Mouse (Mus musculus) CH12.LX (cell line): ENCODE data around the gene Mogat1.

Source experiments
- CTCF ChIP-seq, 2 experiments: IDR thresholded peaks in 1 of 2; conservative IDR thresholded peaks in 1 of 2; 2 replicates each; pipeline ENCODE4 v1.5.1; 2011 to 2012; ENCODE audit warnings: low read depth in 2 of 2, low read length in 2 of 2, improper control_type of control experiment in 1 of 2, inconsistent platforms in 1 of 2, mild to moderate bottlenecking in 1 of 2, moderate library complexity in 1 of 2
- E2F4 ChIP-seq: IDR thresholded peaks from 2 replicates; pipeline ENCODE4 v1.6.1; 2011; ENCODE audit warnings: low read depth, low read length, improper control_type of control experiment; ENCODE audit not compliant: insufficient replicate concordance
- EP300 ChIP-seq: IDR thresholded peaks from 2 replicates; pipeline ENCODE4 v1.6.1; 2011; ENCODE audit warnings: low read length, improper control_type of control experiment
- ETS1 ChIP-seq: conservative IDR thresholded peaks from 2 replicates; pipeline ENCODE4 v1.6.1; 2012; ENCODE audit warnings: low read depth, mild to moderate bottlenecking, inconsistent platforms, low read length, improper control_type of control experiment, moderate library complexity
- HCFC1 ChIP-seq: IDR thresholded peaks from 2 replicates; pipeline ENCODE4 v1.6.1; 2012; ENCODE audit warnings: low read depth, mild to moderate bottlenecking, inconsistent platforms, low read length, improper control_type of control experiment
- IRF4 ChIP-seq: IDR thresholded peaks from 2 replicates; pipeline ENCODE4 v1.6.1; 2014; ENCODE audit warnings: low read depth, mild to moderate bottlenecking, inconsistent platforms, low read length, improper control_type of control experiment
- MAFK ChIP-seq: IDR thresholded peaks from 2 replicates; pipeline ENCODE4 v1.6.1; 2011; ENCODE audit warnings: low read length, improper control_type of control experiment; ENCODE audit not compliant: insufficient replicate concordance
- MAX ChIP-seq: IDR thresholded peaks from 2 replicates; pipeline ENCODE4 v1.6.1; 2011; ENCODE audit warnings: low read length, improper control_type of control experiment
- MEF2A ChIP-seq: IDR thresholded peaks from 2 replicates; pipeline ENCODE4 v1.6.1; 2014; ENCODE audit warnings: low read depth, mild to moderate bottlenecking, inconsistent platforms, low read length, improper control_type of control experiment, borderline replicate concordance
- MYC ChIP-seq: IDR thresholded peaks from 2 replicates; pipeline ENCODE4 v1.6.1; 2011; ENCODE audit warnings: low read depth, mild to moderate bottlenecking, improper control_type of control experiment, low read length
- POLR2A ChIP-seq: IDR thresholded peaks from 2 replicates; pipeline ENCODE4 v1.6.1; 2011; ENCODE audit warnings: low read depth, mild to moderate bottlenecking, improper control_type of control experiment, low read length
- RCOR1 ChIP-seq: conservative IDR thresholded peaks from 2 replicates; pipeline ENCODE4 v1.6.1; 2012; ENCODE audit warnings: low read depth, mild to moderate bottlenecking, inconsistent platforms, low read length, improper control_type of control experiment

DNA sequence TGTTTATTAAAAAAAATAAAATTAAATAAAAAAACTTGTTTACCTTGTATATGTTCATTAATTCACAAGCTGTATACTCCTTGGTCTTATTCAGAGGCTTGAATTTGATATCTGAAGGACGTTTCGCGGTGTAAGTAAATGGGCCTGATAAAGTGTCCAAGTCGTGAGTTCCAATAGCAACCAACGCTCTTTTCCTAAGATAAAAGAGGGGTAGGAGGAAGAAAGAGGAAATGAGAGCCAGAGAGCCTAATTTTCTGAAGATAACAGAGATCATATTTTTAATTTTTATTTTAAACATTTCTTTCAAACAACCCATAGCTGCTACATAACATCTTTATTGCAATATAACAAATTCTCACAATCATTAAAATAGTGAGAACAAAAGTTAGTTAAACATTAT is 38.4 kb upstream of the Mogat1 start:
- TF ChIP-seq ETS1 (no peak), CTCF (conservative IDR thresholded peaks at IDR 0.05 in 1 of 2, IDR thresholded peaks at IDR 0.05 in 1 of 2; ENCODE audit: low read depth in 2 of 2, low read length in 2 of 2) (no peak), MEF2A (no peak), HCFC1 (no peak), MYC (no peak), RCOR1 (no peak), POLR2A (no peak), EP300 (no peak), MAX (no peak), IRF4 (no peak), MAFK (no peak), E2F4 (no peak)
